Mouse (Mus musculus) common myeloid progenitor, adult 5-6 weeks (primary cell): ENCODE measurements around the gene Fmn2. TPM values are rescaled to one million over a fixed set of nuclear protein-coding genes. Genes with fewer than 3 reads are reported as not detected.

Source experiments
- ATAC-seq: replicated peaks from 2 replicates; pipeline ENCODE4 v1.8.0; 2016; ENCODE audit warnings: low read depth, mild to moderate bottlenecking, moderate TSS enrichment, inconsistent platforms; ENCODE audit not compliant: poor library complexity, severe bottlenecking
- total RNA-seq: library from RNA; stranded (forward); fragments of 200-1000, 187-1606 nt; gene quantifications from 2 replicates; pipeline ENCODE4 v1.2.3, GENCODE M21; 2017

Gene Fmn2
- total RNA-seq, result 0.59 TPM in 1 of 2 replicates, not detected in the other

GRCm38 (mm10) chr1:174501661-174502030 is at the start of gene Fmn2:
Gene Fmn2, plus strand, starts transcription at chr1:174501825.
- ATAC-seq, result peak; percentile 83

GRCm38 (mm10) chr1:174455100-174455499 is 46.5 kb upstream of the Fmn2 start:
- no peak for ATAC-seq

GRCm38 (mm10) chr1:174465385-174465784 is 36.2 kb upstream of the Fmn2 start:
- ATAC-seq, result no peak

GRCm38 (mm10) chr1:174466240-174466639 is 35.4 kb upstream of the Fmn2 start:
- ATAC-seq, result peak; percentile 74

DNA sequence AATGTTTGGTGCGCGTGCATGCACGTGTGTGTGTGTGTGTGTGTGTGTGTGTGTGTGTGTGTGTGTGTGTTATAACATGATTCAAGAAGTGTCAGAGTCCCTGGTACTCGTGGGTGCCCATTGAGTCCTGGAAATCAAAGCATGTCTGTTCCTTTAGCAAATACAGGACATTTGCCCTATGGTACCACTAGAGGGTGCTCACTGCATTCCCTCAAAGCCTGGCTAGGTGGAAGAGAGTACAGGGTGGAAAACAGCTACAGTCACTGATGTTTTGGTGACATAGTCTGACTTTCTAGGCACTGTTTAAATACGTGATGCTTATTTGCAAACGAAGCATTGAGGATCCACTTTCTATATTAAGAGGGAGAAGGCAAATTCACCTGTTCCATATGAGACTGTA is 31.9 kb upstream of the Fmn2 start:
- peak; percentile 93 for ATAC-seq

GRCm38 (mm10) chr1:174482567-174482966 is 19.1 kb upstream of the Fmn2 start:
- ATAC-seq, result no peak

GRCm38 (mm10) chr1:174500064-174500463 is 1.6 kb upstream of the Fmn2 start:
- ATAC-seq, result no peak

DNA sequence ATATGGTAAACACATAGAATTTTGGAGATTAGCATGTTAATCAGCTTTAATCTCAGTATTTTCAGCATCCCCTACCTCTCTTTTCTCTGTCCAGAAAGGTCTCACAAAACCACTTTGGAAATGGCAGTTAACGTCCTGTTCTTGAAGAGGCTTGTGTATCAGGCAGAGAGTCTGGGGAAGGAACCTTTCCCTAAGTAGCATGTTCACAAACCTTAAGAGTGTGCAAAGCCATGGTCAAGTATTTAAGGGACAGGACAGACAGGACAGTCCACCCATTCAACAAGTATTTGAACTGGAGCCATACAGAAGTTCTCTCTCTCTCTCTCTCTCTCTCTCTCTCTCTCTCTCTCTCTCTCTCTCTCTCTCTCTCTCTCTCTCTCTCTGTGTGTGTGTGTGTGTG is 614 bp upstream of the Fmn2 start:
- ATAC-seq, result no peak

DNA sequence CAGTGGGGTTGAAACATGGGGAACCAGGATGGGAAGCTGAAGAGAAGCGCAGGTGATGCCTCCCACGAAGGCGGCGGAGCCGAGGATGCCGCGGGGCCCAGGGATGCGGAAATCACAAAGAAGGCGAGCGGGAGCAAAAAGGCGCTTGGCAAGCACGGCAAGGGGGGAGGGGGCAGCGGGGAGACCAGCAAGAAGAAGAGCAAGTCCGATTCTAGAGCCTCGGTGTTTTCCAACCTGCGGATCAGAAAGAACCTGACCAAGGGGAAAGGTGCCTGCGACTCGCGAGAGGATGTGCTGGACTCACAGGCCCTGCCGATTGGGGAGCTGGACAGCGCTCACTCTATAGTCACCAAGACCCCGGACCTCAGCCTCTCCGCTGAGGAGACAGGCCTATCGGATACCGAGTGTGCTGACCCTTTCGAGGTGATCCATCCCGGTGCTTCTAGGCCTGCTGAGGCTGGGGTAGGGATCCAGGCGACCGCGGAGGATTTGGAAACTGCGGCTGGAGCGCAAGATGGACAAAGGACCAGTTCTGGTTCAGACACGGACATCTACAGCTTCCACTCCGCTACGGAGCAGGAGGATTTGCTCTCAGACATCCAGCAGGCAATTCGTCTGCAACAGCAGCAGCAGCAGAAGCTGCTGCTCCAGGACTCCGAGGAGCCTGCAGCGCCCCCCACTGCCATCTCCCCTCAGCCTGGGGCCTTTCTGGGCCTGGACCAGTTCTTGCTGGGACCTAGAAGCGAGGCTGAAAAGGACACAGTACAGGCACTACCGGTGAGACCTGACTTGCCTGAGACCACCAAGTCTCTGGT is 613 bp downstream of the Fmn2 start:
- ATAC-seq, result peak; percentile 36

- ATAC-seq, result peak; percentile 31
These were observed 1.5 kb downstream of the Fmn2 start for GRCm38 (mm10) chr1:174502846-174503745.

GRCm38 (mm10) chr1:174508571-174509110 is 7.0 kb downstream of the Fmn2 start:
- no peak for ATAC-seq

GRCm38 (mm10) chr1:174513419-174513818 is 11.8 kb downstream of the Fmn2 start:
- ATAC-seq, result no peak

DNA sequence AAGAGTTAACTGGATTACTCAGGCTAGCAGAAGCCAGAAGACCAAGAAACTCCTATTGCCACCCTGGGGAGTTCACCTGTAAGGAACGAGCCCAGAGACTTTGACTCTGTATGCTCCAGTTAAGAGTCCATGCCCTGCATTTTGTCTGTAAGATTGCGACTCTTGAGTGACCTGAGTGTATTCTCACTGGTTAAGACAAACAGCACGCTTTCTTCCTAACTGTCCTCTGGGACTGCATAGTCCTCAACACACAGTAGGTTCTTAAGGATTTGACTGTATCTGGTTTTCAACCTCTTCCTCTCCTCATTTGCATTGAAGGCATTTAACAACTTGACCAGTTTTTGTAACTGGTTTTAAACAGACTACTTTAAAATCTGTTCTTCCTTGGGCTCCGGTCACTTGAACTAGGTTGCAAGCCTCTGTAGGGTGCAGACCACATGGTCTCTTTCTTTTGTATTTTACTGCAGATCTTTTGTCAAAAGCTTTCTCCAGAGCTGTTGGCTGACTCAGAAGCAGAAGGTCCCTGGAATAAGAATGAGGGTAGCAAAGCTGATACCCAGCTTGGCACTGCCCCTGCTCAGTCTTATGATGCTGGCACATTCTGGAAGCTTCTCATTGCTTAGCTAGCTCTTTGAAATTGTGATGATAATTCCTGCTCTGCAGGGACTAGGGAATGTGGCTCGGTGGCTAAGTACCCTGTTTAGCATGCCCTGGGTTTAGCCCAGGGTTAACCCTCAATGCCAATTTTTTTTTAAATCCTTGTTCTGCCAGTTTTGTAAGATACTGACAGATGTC is 20.5 kb downstream of the Fmn2 start:
- ATAC-seq, result no peak

GRCm38 (mm10) chr1:174522809-174523511 is 21.3 kb downstream of the Fmn2 start:
- no peak for ATAC-seq

GRCm38 (mm10) chr1:174523512-174523828 is 21.8 kb downstream of the Fmn2 start:
- ATAC-seq, result no peak

DNA sequence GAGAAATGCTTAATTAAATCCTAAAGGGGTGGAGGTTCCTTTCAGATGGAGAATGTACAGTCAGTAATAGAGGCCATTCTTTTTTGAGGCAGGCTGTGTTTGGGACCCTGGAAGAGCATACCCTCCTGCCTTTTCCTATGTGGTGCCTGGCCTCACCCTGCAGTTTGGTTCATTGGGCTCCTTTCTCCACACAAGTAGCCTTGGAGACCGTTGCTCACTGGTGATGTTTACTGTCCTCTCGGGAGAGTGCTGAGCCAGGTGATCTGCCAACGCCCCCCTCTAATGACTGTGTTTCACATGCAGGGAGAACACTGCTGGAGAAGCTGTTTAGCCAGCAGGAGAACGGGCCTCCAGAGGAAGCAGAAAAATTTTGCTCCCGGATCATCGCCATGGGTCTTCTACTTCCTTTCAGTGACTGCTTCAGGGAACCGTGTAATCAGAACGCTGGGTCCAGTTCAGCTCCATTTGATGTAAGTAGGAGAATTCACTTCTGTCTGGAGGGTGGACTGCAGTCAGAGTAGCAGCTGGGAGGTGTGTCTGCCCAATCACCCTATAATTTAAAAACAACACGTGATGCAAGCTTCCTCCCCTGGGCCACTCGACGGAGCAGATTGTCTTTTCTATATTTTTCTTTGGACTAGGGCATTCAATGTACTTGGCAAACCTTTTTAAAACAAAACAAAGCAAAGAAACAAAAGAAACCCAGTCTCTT is 35.3 kb downstream of the Fmn2 start:
- ATAC-seq, result no peak

DNA sequence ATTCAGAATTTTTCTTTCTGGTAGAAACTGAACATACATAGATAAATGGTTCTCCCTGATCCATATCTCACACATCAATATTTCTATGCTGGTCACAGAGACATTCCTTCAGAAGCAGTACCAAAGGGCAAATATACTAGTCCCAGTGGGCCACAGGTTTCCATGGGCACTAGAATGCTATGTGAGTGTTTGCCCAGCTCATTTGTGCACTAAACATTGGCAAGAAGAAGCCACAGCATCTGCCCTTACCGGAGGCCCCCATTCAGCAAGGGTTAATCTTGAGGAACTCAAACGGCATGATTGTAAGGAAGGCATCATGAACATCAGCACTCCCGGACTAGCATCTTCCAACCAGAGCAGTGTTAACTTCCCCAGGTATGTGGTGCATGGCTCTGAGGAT is 35.9 kb downstream of the Fmn2 start:
- ATAC-seq, result no peak

GRCm38 (mm10) chr1:174548291-174548690 is 46.7 kb downstream of the Fmn2 start:
- ATAC-seq, result no peak
